Mouse (Mus musculus) heart, adult 2 months (tissue): ENCODE results near the gene C530008M17Rik. TPM values are rescaled to one million over a fixed set of nuclear protein-coding genes. Genes with fewer than 3 reads are reported as not detected.
A peak's percentile ranks its signal among the peaks of the same experiment; 100 is the strongest.

Source experiments
- DNase-seq, 2 experiments: peaks; one replicate each; pipeline ENCODE4 v3.0.0; 2021
- H3K27ac ChIP-seq: fragments of 200-600 bp; 2 replicates; pipeline ENCODE4 v1.8.1; 2022
- H3K27me3 ChIP-seq: fragments of 200-500 bp; 2 replicates; pipeline ENCODE4 v1.6.1; 2012; ENCODE audit warnings: mild to moderate bottlenecking, low read length, inconsistent platforms, mixed read lengths; ENCODE audit not compliant: control insufficient read depth, insufficient read depth
- H3K36me3 ChIP-seq: fragments of 200-500 bp; 2 replicates; pipeline ENCODE4 v1.6.1; 2012; ENCODE audit warnings: low read length, inconsistent platforms; ENCODE audit not compliant: control insufficient read depth, insufficient read depth
- H3K4me1 ChIP-seq: fragments of 200-500 bp; 2 replicates; pipeline ENCODE4 v1.6.1; 2011; ENCODE audit warnings: low read length; ENCODE audit not compliant: control insufficient read depth, insufficient read depth
- H3K4me3 ChIP-seq: fragments of 200-600 bp; 2 replicates; pipeline ENCODE4 v1.8.1; 2022
- H3K79me2 ChIP-seq: fragments of 200-500 bp; replicated peaks from 2 replicates; pipeline ENCODE4 v1.6.1; 2012; ENCODE audit warnings: mild to moderate bottlenecking, inconsistent platforms, low read length, moderate library complexity, mixed read lengths; ENCODE audit not compliant: control insufficient read depth, insufficient read depth
- H3K9ac ChIP-seq: fragments of 200-500 bp; 2 replicates; pipeline ENCODE4 v1.6.1; 2012; ENCODE audit warnings: low read depth, mild to moderate bottlenecking, control low read depth, inconsistent platforms, low read length, mixed read lengths
- CTCF ChIP-seq: fragments of 200-600 bp; IDR thresholded peaks from 2 replicates; pipeline ENCODE4 v1.8.1; 2022; ENCODE audit warnings: antibody characterized with exemption, mild to moderate bottlenecking, moderate library complexity
- EP300 ChIP-seq: fragments of 200-500 bp; IDR thresholded peaks from 2 replicates; pipeline ENCODE4 v1.6.1; 2011; ENCODE audit warnings: low read depth, low read length, control low read depth; ENCODE audit not compliant: insufficient read depth
- POLR2A ChIP-seq: fragments of 200-500 bp; IDR thresholded peaks from 2 replicates; pipeline ENCODE4 v1.6.1; 2011; ENCODE audit warnings: mild to moderate bottlenecking, low read depth, low read length, control low read depth; ENCODE audit not compliant: insufficient read depth
- WGBS: fragments of 180-500 bp; shearing (Covaris S2); methylation state at CpG from one replicate; pipeline ENCODE4 v1.1.7; 2018; 5-methylcytosine and 5-hydroxymethylcytosine counted together
- intact Hi-C: fragments of 180-260 bp; cut with DNase I; formaldehyde crosslinking; loops from one replicate; pipeline ENCODE4 v1.15.1; 2025
- polyA plus RNA-seq: library from polyadenylated mRNA; depleted of rRNA; stranded (reverse); fragments of >200 nt; gene quantifications from 2 replicates; pipeline ENCODE4 v1.2.3, GENCODE M21; 2012
- total RNA-seq, 2 experiments: library from RNA; stranded (reverse); gene quantifications; 2 replicates each; pipeline ENCODE4 v1.2.3; 2021

Gene C530008M17Rik
- total and polyA plus RNA-seq, 3 experiments = 1.5 to 5.4 (median 2.4) TPM

DNA sequence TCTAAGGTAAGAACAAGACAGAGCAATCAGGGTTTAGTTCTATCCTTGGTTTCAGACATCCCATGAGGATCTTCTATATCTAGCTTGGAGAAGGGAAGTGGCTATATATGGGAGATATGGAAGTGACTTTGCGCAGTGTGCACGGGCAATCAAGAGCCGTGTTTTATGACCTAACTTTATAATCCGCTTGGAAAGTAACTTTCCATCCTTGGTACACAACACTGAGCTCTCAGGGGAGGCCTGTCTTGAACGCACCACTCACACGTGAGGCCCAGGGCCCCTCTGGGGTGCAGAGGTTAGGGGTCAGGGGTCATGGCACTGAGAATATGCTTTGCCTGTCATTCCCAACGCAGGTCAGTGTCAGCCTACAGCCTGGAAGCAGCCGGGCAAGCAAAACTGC is 210.5 kb downstream of the C530008M17Rik start:
- DNase-seq = no peak
- Histone ChIP-seq H3K4me3 (no peak overlapping the region), H3K4me1 (no peaks in the 10 kb centered on the region), H3K36me3 (no peaks in the 10 kb centered on the region), H3K27me3 (no peaks in the 10 kb centered on the region), H3K27ac (no peak overlapping the region), H3K79me2 (no peaks in the 10 kb centered on the region), H3K9ac (no peak overlapping the region)
- WGBS = 73% methylated on average over 8 of the region's 8 CpGs
- intact Hi-C loops = no loop called here
- TF ChIP-seq CTCF = no peak
- no peak for TF ChIP-seq EP300
- no peak for TF ChIP-seq POLR2A

DNA sequence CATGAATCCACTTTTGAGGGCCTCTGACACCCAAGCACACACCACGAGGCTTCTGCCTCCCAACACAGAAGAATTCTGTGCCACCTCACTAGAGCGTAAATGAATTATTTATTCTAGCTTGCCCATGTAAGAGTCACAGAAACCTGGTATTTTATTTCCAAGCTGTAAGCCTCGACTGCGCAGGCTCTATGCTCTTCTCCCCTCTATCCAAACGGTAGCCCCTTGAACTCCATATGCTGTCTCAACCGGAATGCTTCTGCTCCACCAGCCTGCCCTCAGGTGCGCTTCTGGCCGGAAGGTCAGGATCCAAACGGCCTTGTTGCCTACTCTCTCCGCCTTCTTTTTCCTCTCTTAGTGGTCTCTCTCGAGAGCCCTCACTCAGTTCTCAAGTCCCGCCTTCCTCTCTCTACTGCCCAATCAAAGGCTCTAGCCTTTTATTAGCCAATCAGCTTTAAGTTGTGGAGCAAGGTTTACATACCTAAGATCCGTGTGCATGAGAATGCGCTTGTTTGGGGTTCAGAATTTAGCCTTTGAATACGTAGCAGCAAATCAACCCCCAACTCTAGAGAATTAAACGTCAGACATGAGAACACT is 212.5 kb downstream of the C530008M17Rik start:
- Histone ChIP-seq H3K4me1 (no peaks in the 10 kb centered on the region), H3K27me3 (no peaks in the 10 kb centered on the region), H3K79me2 (no peaks in the 10 kb centered on the region), H3K27ac (no peak overlapping the region), H3K36me3 (no peaks in the 10 kb centered on the region), H3K9ac (no peak overlapping the region), H3K4me3 (peak overlapping the region; percentile 28; the same call in 1 of the 2 replicates)
- no peak for DNase-seq
- WGBS = 41% methylated on average over 16 of the region's 16 CpGs
- no peak for TF ChIP-seq CTCF
- TF ChIP-seq POLR2A = no peak
- TF ChIP-seq EP300 = no peak
- intact Hi-C loops = no loop called here

DNA sequence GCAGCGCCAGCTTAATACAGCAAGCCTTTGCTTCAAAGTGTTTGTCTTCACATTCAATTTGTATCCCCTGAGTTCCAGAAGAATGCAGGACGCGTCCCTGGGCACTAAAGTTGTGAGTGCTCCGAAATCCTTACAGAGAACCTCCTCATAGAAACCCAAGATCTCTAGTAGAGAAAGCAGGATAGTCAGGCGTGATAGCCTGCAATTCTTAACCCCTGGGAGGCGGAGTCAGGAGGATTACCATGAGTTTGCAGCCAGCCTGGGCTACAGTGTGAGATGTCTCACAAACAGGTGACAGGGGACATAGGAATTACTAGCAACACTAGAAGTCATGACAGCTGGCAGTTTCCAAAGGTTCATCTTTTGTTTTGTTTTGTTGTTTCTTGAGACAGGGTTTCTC is 213.2 kb downstream of the C530008M17Rik start:
- no peak for DNase-seq
- H3K4me1 ChIP-seq = no peaks in the 10 kb centered on the region
- no peak overlapping the region for H3K27ac ChIP-seq
- H3K9ac ChIP-seq = no peak overlapping the region; the same call in 1 of the 2 replicates
- TF ChIP-seq EP300 (no peak), POLR2A (no peak), CTCF (no peak)
- intact Hi-C loops = no loop called here
- H3K27me3 ChIP-seq = no peaks in the 10 kb centered on the region
- no peaks in the 10 kb centered on the region for H3K36me3 ChIP-seq
- no peaks in the 10 kb centered on the region for H3K79me2 ChIP-seq
- H3K4me3 ChIP-seq = no peak overlapping the region
- 61% methylated on average over 6 of the region's 6 CpGs for WGBS

DNA sequence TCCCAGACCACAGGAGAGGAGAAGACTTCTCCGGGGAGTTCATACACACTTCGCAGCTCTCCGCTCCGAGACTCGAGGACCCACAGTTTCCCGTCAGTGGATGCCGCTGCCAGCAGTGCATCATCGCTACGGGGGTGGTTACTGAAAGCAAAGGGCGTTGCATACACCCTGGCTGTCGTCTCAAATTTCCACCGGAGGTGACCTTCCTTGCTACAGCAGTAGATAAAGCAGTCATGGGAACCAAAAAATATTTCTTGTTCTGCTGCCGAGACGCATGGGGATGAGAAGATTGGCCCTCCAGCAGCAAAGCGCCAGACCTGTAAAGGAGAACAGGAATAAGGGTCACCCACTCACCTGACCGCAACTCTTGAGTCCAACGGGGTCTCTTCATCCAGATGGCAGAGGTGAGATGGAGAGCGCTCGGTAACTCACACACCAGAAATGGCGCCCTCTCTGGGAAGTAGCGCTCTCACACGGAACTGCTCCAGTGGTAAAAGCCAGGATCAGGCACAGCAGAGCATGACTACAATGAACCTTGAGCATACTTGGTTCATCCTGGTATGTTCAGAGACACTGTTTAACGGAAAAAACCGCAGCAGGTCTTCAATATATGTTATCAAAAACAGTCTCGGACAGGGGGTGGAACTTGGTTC is 219.9 kb downstream of the C530008M17Rik start:
- TF ChIP-seq POLR2A (0 out of 2 replicates have a peak, but pooled peaks have one; percentile 23), EP300 (peak; percentile 54; the same call in 1 of the 2 replicates), CTCF (peak; percentile 47)
- intact Hi-C loops = no loop called here
- Histone ChIP-seq H3K9ac (no peak overlapping the region), H3K4me3 (no peak overlapping the region), H3K4me1 (no peaks in the 10 kb centered on the region), H3K36me3 (no peaks in the 10 kb centered on the region), H3K79me2 (no peaks in the 10 kb centered on the region), H3K27ac (peak overlapping the region; percentile 62), H3K27me3 (no peaks in the 10 kb centered on the region)
- WGBS = 58% methylated on average over 25 of the region's 25 CpGs
- DNase-seq = peak; percentile 51 to 65

DNA sequence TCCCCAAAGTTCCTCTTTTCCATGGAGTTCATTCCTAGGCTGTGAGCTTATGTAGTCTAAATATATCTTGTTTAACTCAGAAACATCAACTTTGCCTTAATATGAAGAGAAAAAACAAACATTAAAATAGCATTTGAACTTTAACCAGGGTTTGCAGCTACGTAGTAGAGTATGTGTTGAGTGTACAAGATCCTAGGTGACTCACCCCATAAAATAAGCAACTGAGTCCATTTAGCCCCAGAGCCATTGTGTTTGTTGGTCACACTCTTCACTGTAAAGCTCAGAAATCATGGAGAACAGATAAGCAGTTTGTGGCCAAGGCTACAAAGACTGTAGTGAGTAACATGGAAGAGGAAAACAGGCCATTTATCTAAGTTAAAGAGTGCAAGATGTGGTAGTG is 227.8 kb downstream of the C530008M17Rik start:
- H3K4me1 ChIP-seq = no peaks in the 10 kb centered on the region
- H3K27me3 ChIP-seq = no peaks in the 10 kb centered on the region
- H3K4me3 ChIP-seq = no peak overlapping the region
- 91% methylated on average over 1 of the region's 1 CpGs for WGBS
- intact Hi-C loops = no loop called here
- H3K9ac ChIP-seq = no peak overlapping the region
- H3K79me2 ChIP-seq = no peaks in the 10 kb centered on the region
- H3K27ac ChIP-seq = no peak overlapping the region
- no peak for DNase-seq
- no peaks in the 10 kb centered on the region for H3K36me3 ChIP-seq
- TF ChIP-seq EP300 (no peak), CTCF (no peak), POLR2A (no peak)

DNA sequence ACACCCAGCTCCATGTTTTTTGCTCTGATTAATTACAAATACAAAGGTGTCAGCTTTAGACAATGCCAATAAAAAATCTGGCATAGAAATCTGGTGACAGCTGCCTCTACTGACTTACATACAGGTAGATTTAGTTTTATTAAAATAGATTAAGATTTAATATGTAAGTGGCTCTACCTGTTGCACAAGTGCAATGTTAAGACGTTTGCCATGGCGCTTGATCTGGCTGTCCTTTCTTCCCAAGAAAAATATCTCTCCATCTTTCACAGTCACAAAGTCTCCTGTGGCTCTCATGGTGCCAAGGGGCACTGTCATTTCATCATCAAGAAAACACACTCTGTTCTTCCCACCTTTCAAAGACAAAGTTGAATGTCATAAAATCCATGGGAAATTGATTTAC is 230.7 kb downstream of the C530008M17Rik start:
- no peak overlapping the region for H3K4me3 ChIP-seq
- no peak overlapping the region for H3K27ac ChIP-seq
- H3K27me3 ChIP-seq = no peaks in the 10 kb centered on the region
- no peaks in the 10 kb centered on the region for H3K79me2 ChIP-seq
- no peaks in the 10 kb centered on the region for H3K4me1 ChIP-seq
- intact Hi-C loops = no loop called here
- no peaks in the 10 kb centered on the region for H3K36me3 ChIP-seq
- TF ChIP-seq POLR2A (no peak), EP300 (no peak), CTCF (no peak)
- 92% methylated on average over 2 of the region's 2 CpGs for WGBS
- no peak overlapping the region for H3K9ac ChIP-seq
- no peak for DNase-seq
